Mouse (Mus musculus) forebrain, postnatal 0 days (tissue): ENCODE measurements around the gene Dnajc17. TPM values are rescaled to one million over a fixed set of nuclear protein-coding genes. Genes with fewer than 3 reads are reported as not detected.
A peak's percentile ranks its signal among the peaks of the same experiment; 100 is the strongest.

Experiments used
- ATAC-seq: fragments of 200-750 bp; cut with Nextera tagmentation; 2 replicates; pipeline ENCODE4 v1.8.0; 2017; ENCODE audit warnings: mild to moderate bottlenecking, moderate library complexity
- DNase-seq: peaks from one replicate; pipeline ENCODE4 v3.0.0-alpha.2; 2015
- H3K27ac ChIP-seq: fragments of 300-500 bp; sonication (generic); 2 replicates; pipeline ENCODE4 v1.5.1; 2014; ENCODE audit warnings: low read depth, mild to moderate bottlenecking, antibody characterized with exemption, low read length, moderate library complexity, mixed read lengths
- H3K27me3 ChIP-seq: fragments of 300-500 bp; sonication (generic); 2 replicates; pipeline ENCODE4 v1.6.1; 2014; ENCODE audit warnings: mild to moderate bottlenecking, low read length, mixed read lengths; ENCODE audit not compliant: insufficient read depth
- H3K36me3 ChIP-seq: fragments of 300-500 bp; sonication (generic); 2 replicates; pipeline ENCODE4 v1.6.1; 2014; ENCODE audit warnings: mild to moderate bottlenecking, moderate library complexity; ENCODE audit not compliant: insufficient read depth
- H3K4me1 ChIP-seq: fragments of 300-500 bp; sonication (generic); 2 replicates; pipeline ENCODE4 v1.6.1; 2014; ENCODE audit warnings: antibody characterized with exemption; ENCODE audit not compliant: insufficient read depth
- H3K4me2 ChIP-seq: fragments of 300-500 bp; sonication (generic); 2 replicates; pipeline ENCODE4 v1.6.1; 2014; ENCODE audit warnings: low read depth, mild to moderate bottlenecking, moderate library complexity
- H3K4me3 ChIP-seq: fragments of 300-500 bp; sonication (generic); 2 replicates; pipeline ENCODE4 v1.5.1; 2014; ENCODE audit warnings: low read depth, low read length, mixed read lengths
- H3K9ac ChIP-seq: fragments of 300-500 bp; sonication (generic); 2 replicates; pipeline ENCODE4 v1.6.1; 2014; ENCODE audit warnings: mild to moderate bottlenecking
- H3K9me3 ChIP-seq: fragments of 300-500 bp; sonication (generic); 2 replicates; pipeline ENCODE4 v1.6.1; 2016; ENCODE audit warnings: low read length
- CTCF ChIP-seq: sonication (generic); IDR thresholded peaks from 2 replicates; pipeline ENCODE4 v1.5.1; 2016; ENCODE audit warnings: antibody characterized with exemption, control low read depth, low read depth
- WGBS: fragments of 180-500 bp; shearing (Covaris S2); extraction: QIAGEN DNeasy Blood & Tissue Kit; methylation state at CpG from one replicate; pipeline ENCODE4 v1.1.7; 2014; 5-methylcytosine and 5-hydroxymethylcytosine counted together
- polyA plus RNA-seq: library from polyadenylated mRNA; unstranded; fragments of >200 nt; fragmentation: Nextera tagmentation; extraction: Ambion mirVana; gene quantifications from 2 replicates; pipeline ENCODE4 v1.2.1, GENCODE M21; 2015
- total RNA-seq: library from RNA; depleted of rRNA; stranded (reverse); fragments of >200 nt; gene quantifications from 2 replicates; pipeline ENCODE4 v1.2.3, GENCODE M21; 2014; rRNA removed

Dnajc17 gene
- total and polyA plus RNA-seq, 2 experiments from 2014 or later = 25.2 to 41.9 TPM

GRCm38 (mm10) chr2:119152255-119152654 lies 56.3 kb downstream of the Dnajc17 start:
- H3K9me3 ChIP-seq = no peaks in the 10 kb centered on the region
- no peak for DNase-seq
- H3K36me3 ChIP-seq = peaks cover 69% of the 10 kb centered on the region
- no peak overlapping the region for H3K4me3 ChIP-seq
- H3K4me1 ChIP-seq = 0 out of 2 replicates have a peak, but pooled peaks cover 2% of the 10 kb centered on the region
- no peaks in the 10 kb centered on the region for H3K27me3 ChIP-seq
- ATAC-seq = no peak
- H3K9ac ChIP-seq = no peak overlapping the region
- TF ChIP-seq CTCF = no peak
- WGBS = 93% methylated on average over 6 of the region's 6 CpGs
- H3K27ac ChIP-seq = no peak overlapping the region
- H3K4me2 ChIP-seq = no peak overlapping the region

- Histone ChIP-seq H3K9me3 (no peaks in the 10 kb centered on the region), H3K27me3 (no peaks in the 10 kb centered on the region), H3K4me2 (no peak overlapping the region), H3K4me1 (no peaks in the 10 kb centered on the region), H3K4me3 (no peak overlapping the region), H3K9ac (no peak overlapping the region), H3K27ac (no peak overlapping the region), H3K36me3 (peaks cover 94% of the 10 kb centered on the region)
- DNase-seq (no peak), ATAC-seq (no peak)
- WGBS = 95% methylated on average over 8 of the region's 8 CpGs
- TF ChIP-seq CTCF = no peak
Measured at GRCm38 (mm10) chr2:119147775-119148174, 60.8 kb downstream of the Dnajc17 start.

GRCm38 (mm10) chr2:119147160-119147678 lies 61.4 kb downstream of the Dnajc17 start:
- H3K4me1 ChIP-seq = no peaks in the 10 kb centered on the region
- H3K4me3 ChIP-seq = no peak overlapping the region
- no peaks in the 10 kb centered on the region for H3K9me3 ChIP-seq
- no peak overlapping the region for H3K27ac ChIP-seq
- no peak for ATAC-seq
- DNase-seq = no peak
- TF ChIP-seq CTCF = no peak
- peaks cover 94% of the 10 kb centered on the region for H3K36me3 ChIP-seq
- WGBS = 83% methylated on average over 22 of the region's 22 CpGs
- H3K27me3 ChIP-seq = no peaks in the 10 kb centered on the region
- H3K9ac ChIP-seq = no peak overlapping the region
- no peak overlapping the region for H3K4me2 ChIP-seq

GRCm38 (mm10) chr2:119146435-119146834 lies 62.2 kb downstream of the Dnajc17 start:
- H3K4me2 ChIP-seq = no peak overlapping the region
- H3K9me3 ChIP-seq = no peaks in the 10 kb centered on the region
- ATAC-seq = no peak
- no peak for TF ChIP-seq CTCF
- no peak overlapping the region for H3K9ac ChIP-seq
- 88% methylated on average over 6 of the region's 6 CpGs for WGBS
- no peak overlapping the region for H3K4me3 ChIP-seq
- no peak for DNase-seq
- no peaks in the 10 kb centered on the region for H3K4me1 ChIP-seq
- H3K27ac ChIP-seq = no peak overlapping the region
- H3K27me3 ChIP-seq = no peaks in the 10 kb centered on the region
- peaks cover 94% of the 10 kb centered on the region for H3K36me3 ChIP-seq

GRCm38 (mm10) chr2:119145199-119145598 lies 63.4 kb downstream of the Dnajc17 start:
- ATAC-seq = no peak

GRCm38 (mm10) chr2:119136346-119136898 lies 72.2 kb downstream of the Dnajc17 start:
- ATAC-seq (no peak), DNase-seq (no peak)
- 86% methylated on average over 5 of the region's 5 CpGs for WGBS
- Histone ChIP-seq H3K4me2 (no peak overlapping the region), H3K27ac (no peak overlapping the region), H3K36me3 (peaks cover 52% of the 10 kb centered on the region), H3K4me1 (no peaks in the 10 kb centered on the region), H3K9me3 (no peaks in the 10 kb centered on the region), H3K4me3 (no peak overlapping the region), H3K27me3 (no peaks in the 10 kb centered on the region), H3K9ac (no peak overlapping the region)
- TF ChIP-seq CTCF = no peak

More at GRCm38 (mm10) chr2:119145199-119145598, 63.4 kb downstream of the Dnajc17 start:
- Histone ChIP-seq H3K4me3 (no peak overlapping the region), H3K27ac (no peak overlapping the region), H3K9ac (no peak overlapping the region), H3K36me3 (peaks cover 89% of the 10 kb centered on the region), H3K4me2 (no peak overlapping the region), H3K9me3 (no peaks in the 10 kb centered on the region), H3K27me3 (no peaks in the 10 kb centered on the region), H3K4me1 (no peaks in the 10 kb centered on the region)
- no peak for DNase-seq
- 88% methylated on average over 2 of the region's 2 CpGs for WGBS
- peak; percentile 30 for TF ChIP-seq CTCF

Other genes starting within 250 kb of the Dnajc17 start
- 51.4 and 52.3 TPM in 2 replicates for gene Ccdc32, start 179.4 kb downstream of the Dnajc17 start, total RNA-seq
- 56.3 and 64.3 TPM in 2 replicates for gene Ccdc32, start 179.4 kb downstream of the Dnajc17 start, polyA plus RNA-seq
- gene Rpusd2, start 174.0 kb downstream of the Dnajc17 start, total RNA-seq = 9.4 and 10.3 TPM in 2 replicates
- gene Rpusd2, start 174.0 kb downstream of the Dnajc17 start, polyA plus RNA-seq = 3.6 TPM in 2 replicates
- gene Knl1, start 161.7 kb downstream of the Dnajc17 start, total RNA-seq = 4.6 and 5.0 TPM in 2 replicates
- 3.8 and 5.2 TPM in 2 replicates for gene Knl1, start 161.7 kb downstream of the Dnajc17 start, polyA plus RNA-seq
- gene Rad51, start 96.0 kb downstream of the Dnajc17 start, total RNA-seq = 1.2 and 1.4 TPM in 2 replicates
- 6.3 and 8.4 TPM in 2 replicates for gene Rad51, start 96.0 kb downstream of the Dnajc17 start, polyA plus RNA-seq
- 45.8 and 57.3 TPM in 2 replicates for gene Rmdn3, start 51.8 kb downstream of the Dnajc17 start, total RNA-seq
- gene Rmdn3, start 51.8 kb downstream of the Dnajc17 start, polyA plus RNA-seq = 36.4 and 39.5 TPM in 2 replicates
- 0.38 TPM in 1 of 2 replicates, not detected in the other for gene Gchfr, start 41.0 kb downstream of the Dnajc17 start, total RNA-seq
- 1.5 and 1.9 TPM in 2 replicates for gene Gchfr, start 41.0 kb downstream of the Dnajc17 start, polyA plus RNA-seq
- 0.08 TPM in 1 of 2 replicates, not detected in the other for gene Gm14137, start 34.3 kb downstream of the Dnajc17 start, total RNA-seq
- gene Gm14137, start 34.3 kb downstream of the Dnajc17 start, polyA plus RNA-seq = 0.09 and 0.28 TPM in 2 replicates
- 37.4 and 38.6 TPM in 2 replicates for gene Zfyve19, start 178 bp downstream of the Dnajc17 start, total RNA-seq
- 58.3 and 62.5 TPM in 2 replicates for gene Zfyve19, start 178 bp downstream of the Dnajc17 start, polyA plus RNA-seq
- not detected in 2 replicates for gene Ppp1r14d, start 21.1 kb upstream of the Dnajc17 start, total RNA-seq
- gene Ppp1r14d, start 21.1 kb upstream of the Dnajc17 start, polyA plus RNA-seq = not detected in 2 replicates
- 1.6 and 1.8 TPM in 2 replicates for gene Spint1, start 28.6 kb upstream of the Dnajc17 start, total RNA-seq
- gene Spint1, start 28.6 kb upstream of the Dnajc17 start, polyA plus RNA-seq = 0.52 and 1.1 TPM in 2 replicates
- gene Rhov, start 62.5 kb upstream of the Dnajc17 start, total RNA-seq = 20.5 and 27.8 TPM in 2 replicates
- 22.9 and 29.3 TPM in 2 replicates for gene Rhov, start 62.5 kb upstream of the Dnajc17 start, polyA plus RNA-seq
- 22.5 and 26.7 TPM in 2 replicates for gene Vps18, start 79.9 kb upstream of the Dnajc17 start, total RNA-seq
- 17.5 and 22.3 TPM in 2 replicates for gene Vps18, start 79.9 kb upstream of the Dnajc17 start, polyA plus RNA-seq
- gene Dll4, start 117.0 kb upstream of the Dnajc17 start, total RNA-seq = 2.8 and 3.7 TPM in 2 replicates
- 2.3 and 2.4 TPM in 2 replicates for gene Dll4, start 117.0 kb upstream of the Dnajc17 start, polyA plus RNA-seq
- gene Chac1, start 142.4 kb upstream of the Dnajc17 start, total RNA-seq = 8.7 and 20.4 TPM in 2 replicates
- 5.7 and 9.1 TPM in 2 replicates for gene Chac1, start 142.4 kb upstream of the Dnajc17 start, polyA plus RNA-seq